Mouse (Mus musculus): ENCODE results near the gene Tmem140.
A peak's percentile ranks its signal among the peaks of the same experiment; 100 is the strongest.

Gene Tmem140

GRCm38 (mm10) chr6:34875966-34876834 lies 13.3 kb downstream of the Tmem140 start:
- DNase-seq (ENCODE audit: low spot score in 2 of 2) = peak in 1 of 2 experiments; percentile 57

DNA sequence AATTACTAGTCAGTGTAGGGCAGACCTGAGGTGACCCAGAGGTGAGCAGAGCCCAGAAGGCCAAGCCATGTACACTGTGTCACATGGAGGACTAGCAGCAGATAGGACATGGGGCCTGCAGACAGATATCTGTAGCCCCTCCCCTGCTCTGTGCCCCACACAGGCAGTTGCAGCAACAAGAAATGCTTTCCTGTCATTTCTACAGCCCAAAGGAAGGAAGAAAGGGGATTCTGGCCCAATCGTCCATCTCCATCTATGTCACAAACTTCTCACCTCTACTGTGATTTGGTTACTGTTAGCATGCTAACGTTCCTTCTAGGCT lies 13.8 kb downstream of the Tmem140 start:
- no peak for DNase-seq (ENCODE audit: low spot score in 2 of 2)

DNA sequence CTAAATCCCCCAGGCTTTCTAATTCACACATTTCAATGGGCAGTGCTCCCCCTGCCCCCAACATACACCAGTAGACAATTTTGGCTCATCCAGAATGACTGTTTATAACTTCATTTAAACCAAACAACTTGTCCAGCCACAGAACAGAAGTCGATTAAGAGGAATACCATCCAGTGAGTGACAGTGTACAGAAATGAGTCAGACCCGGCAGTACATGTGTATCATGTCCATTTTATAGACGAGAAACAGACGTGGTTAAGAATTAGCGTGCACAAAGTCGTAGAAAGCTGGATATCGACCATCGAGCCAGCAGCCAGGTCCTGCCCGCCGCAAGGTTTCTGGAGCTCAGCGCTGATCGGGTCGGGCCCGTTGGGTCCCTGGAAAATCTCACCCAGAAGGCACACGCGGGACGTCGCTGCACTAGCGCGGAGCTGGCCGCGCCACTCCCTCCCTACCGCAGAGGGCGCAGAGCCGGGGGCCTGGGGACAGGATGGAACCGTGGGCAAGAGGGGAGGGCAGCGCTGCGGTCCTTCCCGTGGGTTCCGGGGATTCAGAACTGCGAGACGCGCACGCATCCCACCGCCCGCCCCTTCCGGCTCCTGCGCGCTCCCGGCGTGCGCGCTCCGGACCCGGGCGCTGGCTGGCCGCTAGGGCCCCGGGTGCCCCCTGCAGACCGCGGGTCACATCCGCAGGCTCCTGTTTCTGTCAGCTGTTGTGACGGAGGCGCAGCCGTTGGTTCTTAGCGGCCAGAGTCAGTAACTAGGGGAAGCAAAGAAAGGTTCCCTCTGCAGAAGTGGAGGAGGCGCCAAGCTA lies 14.8 kb downstream of the Tmem140 start, which contains the start of gene Cyren:
Gene Cyren, minus strand, starts transcription at position 552 of the 813 bp plus-strand sequence.
- DNase-seq (ENCODE audit: low spot score in 2 of 2) = peak; percentile 89 to 92

- DNase-seq (ENCODE audit: low spot score in 2 of 2) = no peak
Observed at GRCm38 (mm10) chr6:34879101-34879740, 16.3 kb downstream of the Tmem140 start.

DNA sequence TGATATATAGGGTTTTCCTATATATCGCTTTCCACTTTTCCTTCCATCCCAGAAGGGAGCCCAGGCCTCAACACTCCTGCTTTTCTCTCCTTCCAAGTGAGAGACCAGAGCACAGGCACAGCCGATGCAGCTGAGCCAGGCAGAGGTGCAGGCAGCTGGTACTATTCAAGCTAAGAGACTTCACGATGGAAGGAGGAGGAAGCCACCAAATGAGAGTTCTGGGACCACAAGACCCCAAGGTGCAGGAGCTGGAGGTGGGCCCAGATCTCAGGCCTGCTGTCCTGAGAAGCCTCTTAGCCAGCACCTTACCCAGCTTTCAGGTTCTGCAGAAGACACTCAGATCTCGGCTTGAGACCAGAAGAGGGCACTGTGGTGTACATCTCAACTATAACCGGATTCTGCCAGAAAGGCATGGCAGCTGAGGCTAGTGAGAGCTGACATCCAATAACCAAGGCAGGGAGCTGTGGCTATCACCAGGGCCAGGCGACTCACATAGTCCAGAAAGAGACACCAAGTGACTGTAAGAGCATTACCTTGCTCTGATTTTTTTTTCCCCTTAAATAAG lies 17.0 kb downstream of the Tmem140 start:
- peak; percentile 38 to 56 for DNase-seq (ENCODE audit: low spot score in 2 of 2)

- no peak for DNase-seq (ENCODE audit: low spot score in 2 of 2)
Observed at GRCm38 (mm10) chr6:34884724-34885123, 21.8 kb downstream of the Tmem140 start.

DNA sequence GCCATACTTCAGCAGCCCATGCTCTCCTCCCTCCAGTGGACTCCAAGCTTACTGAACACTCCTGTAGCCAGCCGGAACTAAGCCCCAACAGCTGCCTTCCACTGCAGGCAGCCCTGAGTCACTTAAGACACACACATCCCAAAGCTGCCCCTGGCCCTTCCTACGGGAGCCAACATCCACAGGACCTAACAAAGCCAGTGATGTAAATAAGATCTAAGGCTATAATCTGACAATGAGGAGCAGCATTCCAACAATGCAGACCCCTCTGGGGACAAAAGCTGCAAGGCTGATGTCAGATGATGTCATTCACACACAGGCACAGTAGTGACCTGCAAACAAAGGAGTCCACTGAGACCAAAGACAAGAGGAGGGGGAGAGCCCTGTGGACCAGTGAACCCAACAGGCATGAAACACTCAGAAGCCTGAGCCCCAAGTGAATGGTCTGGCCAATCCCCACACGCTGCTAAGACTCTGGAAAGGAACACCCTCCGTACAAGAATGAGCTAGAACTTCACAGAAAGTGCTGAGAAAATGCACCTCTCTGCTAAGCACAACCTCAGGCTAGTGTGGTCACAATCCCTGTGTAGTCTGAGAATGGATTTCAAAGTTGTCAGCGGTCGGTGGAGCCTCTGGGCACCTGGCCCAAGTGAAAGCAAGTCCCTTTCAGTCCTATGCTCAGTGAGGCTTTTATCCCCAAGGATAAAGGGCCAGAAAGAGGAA lies 24.3 kb downstream of the Tmem140 start:
- DNase-seq (ENCODE audit: low spot score in 2 of 2) = no peak

DNA sequence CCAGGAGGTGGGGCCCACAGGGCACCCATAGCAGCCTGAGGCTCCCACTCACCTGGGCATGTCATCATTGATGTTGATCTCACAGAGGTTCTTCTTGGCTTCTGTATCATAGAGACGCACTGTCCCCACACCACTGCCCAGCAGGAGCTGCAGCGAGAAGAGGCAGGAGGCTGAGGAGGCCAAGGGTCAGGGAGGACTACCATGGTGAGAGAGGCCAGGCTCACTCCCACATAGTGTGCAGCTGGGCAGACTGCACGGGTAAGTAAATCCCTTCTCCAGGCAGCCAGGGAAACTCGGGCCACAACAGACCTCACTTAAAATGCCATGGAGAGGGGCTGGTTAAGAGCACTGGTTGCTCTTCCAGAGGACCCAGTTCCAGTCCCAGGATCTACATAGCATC lies 26.2 kb downstream of the Tmem140 start:
- DNase-seq (ENCODE audit: low spot score in 2 of 2) = no peak

DNA sequence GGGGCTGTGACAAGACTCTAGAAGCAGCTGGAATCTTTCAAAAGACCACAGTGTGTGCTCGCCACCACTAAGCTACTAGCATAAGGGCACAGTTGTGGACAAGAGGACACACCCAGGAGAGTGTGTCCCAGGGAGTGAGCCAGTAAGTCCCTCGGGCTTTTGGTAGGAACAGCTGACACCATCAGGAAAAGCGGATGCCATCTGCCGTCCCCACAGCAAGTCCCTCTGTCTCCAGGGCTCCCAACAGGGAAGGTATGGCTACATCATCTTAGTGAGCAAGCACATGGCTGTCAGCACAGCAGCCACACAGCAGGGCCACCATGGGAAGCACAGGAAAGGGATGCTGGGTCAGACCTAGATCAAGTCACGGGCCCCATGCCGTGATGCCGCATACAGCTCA lies 32.6 kb downstream of the Tmem140 start:
- DNase-seq (ENCODE audit: low spot score in 2 of 2) = no peak

GRCm38 (mm10) chr6:34896168-34896780 lies 33.3 kb downstream of the Tmem140 start:
- no peak for DNase-seq (ENCODE audit: low spot score in 2 of 2)

GRCm38 (mm10) chr6:34899127-34899526 lies 36.2 kb downstream of the Tmem140 start:
- DNase-seq (ENCODE audit: low spot score in 2 of 2) = no peak

DNA sequence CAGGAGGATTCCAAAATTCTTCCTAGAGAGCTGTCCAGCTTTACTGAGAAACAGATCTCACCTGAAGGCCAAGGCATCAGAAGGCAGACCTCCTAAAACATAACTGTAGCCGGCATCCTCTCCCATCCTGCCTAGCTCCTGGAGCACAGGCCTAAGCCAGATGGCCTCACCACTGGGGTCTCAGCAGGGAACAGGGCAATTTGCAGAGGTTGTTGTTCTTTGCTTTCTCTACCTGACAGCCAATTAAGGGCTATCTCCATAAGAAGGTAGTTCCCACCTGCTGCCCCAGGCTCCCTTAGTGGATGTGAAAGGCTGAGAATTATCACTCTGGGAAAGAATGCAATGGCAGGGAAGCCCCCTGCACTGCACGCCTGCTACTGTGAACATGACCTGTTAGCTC lies 38.0 kb downstream of the Tmem140 start:
- no peak for DNase-seq (ENCODE audit: low spot score in 2 of 2)

DNA sequence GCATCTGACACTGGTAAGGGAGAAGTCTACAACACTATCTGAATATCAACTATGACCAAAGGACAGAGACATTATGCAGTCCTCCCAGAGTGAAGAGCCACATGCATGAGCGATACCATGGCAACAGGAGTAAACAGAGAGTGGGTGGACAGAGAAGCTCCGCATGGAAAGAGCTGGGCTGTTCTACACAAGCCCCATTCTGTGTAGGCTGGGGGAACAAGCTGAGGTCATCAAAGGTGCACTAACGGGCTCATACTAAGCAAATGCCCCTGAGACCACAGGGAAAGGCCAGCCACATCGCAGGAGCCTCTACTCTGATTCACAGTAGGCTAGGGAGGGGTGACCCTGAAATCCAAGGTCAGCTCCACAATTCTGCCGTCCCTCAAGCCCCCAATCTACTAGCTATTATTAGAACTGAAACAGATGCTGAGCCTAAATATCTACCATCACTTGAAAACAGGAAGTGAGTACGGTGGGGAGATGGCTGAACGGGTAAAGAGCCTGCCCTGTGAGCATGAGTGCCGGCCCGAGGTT lies 39.0 kb downstream of the Tmem140 start:
- peak; percentile 36 to 63 for DNase-seq (ENCODE audit: low spot score in 2 of 2)

- DNase-seq (ENCODE audit: low spot score in 2 of 2) = no peak
Observed at GRCm38 (mm10) chr6:34902578-34902977, 39.6 kb downstream of the Tmem140 start.

GRCm38 (mm10) chr6:34903441-34903840 lies 40.5 kb downstream of the Tmem140 start:
- DNase-seq (ENCODE audit: low spot score in 2 of 2) = no peak

DNA sequence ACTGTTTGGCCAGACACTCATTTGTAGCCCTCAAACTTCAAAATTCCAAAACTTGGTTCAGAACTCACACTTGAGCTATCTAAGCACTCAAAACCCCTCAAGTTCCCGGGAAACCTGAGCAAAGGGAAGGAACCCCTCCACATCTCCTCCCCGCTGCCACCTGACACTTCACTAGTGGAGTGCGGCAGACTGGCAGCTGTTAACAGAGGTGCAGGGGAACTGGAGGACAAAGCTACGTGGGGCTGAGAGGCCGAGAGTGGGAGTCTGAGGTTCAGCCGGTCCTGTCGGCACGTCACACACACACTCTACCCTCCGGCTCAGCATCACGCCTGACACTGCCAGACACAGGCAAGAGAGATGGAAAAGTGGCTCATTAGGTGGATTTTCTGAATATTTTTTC lies 40.9 kb downstream of the Tmem140 start:
- no peak for DNase-seq (ENCODE audit: low spot score in 2 of 2)

- DNase-seq (ENCODE audit: low spot score in 2 of 2) = no peak
Observed at GRCm38 (mm10) chr6:34904361-34904760, 41.4 kb downstream of the Tmem140 start.

GRCm38 (mm10) chr6:34906125-34906524 lies 43.2 kb downstream of the Tmem140 start:
- no peak for DNase-seq (ENCODE audit: low spot score in 2 of 2)

DNA sequence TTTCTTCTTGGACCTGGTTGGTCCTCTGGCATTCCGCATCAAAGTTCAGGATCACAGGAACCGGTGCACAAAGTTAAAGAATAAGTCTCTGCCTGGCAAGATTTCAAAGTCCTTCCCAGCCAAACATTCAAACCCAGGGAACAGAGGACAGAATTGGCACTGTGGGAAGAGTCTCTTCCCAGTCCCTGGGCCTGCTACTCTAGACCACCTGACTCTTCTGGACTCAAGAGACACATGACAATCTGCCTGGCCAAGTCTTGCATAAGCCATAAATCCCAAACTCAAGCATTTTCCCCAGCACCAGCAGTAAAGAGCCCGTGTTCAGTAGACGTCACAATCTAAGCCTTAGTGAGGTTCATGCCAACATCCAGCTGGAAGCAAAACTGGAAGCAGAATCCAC lies 43.7 kb downstream of the Tmem140 start:
- no peak for DNase-seq (ENCODE audit: low spot score in 2 of 2)

DNA sequence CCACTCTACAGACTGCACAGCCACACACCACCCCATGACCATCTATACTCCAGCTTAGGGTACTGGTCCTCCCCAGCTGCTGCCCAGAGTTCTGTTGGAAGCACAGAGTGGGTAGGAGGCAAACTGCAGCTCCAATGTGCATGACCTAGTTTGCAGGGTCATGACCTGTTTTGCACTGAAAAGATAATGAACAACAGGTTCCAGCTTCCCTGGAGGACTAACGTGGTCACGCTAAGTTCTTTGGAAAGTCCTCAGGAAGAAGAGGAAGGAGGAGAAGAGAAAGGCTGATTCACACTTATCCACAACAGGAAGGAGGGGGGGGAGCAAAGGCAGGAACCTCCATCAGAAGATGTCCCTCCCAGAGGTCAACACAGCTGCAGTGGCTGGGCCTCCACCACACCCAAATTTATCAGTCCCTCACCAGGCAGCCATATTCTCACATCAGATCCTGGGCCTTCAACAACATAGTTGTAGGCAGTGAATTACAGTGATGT lies 44.2 kb downstream of the Tmem140 start:
- no peak for DNase-seq (ENCODE audit: low spot score in 2 of 2)

Data from natural killer cell, adult 2 months (primary cell).